Mouse (Mus musculus): ENCODE data around the gene Scgb1b18.
"Not testable (repeated sequence)": the region's sequence is repeated elsewhere in the genome, so short reads cannot be mapped to it uniquely, and the experiment has no call there.

The Scgb1b18 gene

DNA sequence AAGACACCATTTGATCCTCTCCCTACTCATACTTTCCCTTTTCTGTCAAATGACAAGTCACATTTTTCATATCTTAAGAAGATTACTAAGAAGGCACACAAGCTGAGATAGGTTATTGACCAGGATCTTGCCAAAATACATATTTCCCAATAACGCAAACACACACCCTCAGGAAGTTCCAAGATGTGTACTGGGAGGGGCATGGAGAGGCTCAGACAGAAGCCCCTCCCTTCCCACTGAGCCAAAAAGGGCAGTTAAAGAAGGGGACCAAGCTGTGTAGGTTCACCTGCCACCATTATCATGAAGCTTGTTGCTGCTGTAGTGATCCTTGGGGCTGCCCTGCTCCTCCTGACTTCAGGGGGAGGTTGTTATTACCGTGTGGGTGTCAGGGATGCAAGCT lies at the start of gene Scgb1b18:
TSS of gene Scgb1b18 (plus strand) at position 301 of the 400 bp plus-strand sequence.
- not testable (repeated sequence) for DNase-seq (ENCODE audit: low spot score)

DNA sequence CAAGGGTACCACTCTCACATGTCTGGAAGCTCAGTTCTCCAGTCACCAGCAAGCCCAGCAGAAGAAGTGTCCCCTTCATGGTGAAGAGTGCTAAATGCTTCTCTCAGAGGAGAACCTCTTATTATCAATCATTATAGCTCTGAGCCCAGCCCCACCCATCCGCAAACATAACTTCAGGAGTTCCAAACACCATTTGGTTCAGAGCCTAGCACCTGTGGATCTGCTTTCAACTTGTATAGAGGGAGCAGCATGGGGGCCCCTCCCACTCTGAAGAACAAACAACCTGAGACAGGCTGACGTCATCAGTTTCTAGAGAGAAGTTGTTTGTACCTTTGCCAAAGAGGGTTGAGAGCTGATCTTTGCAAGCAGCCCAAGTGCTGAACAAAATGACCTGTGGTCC lies 11.6 kb upstream of the Scgb1b18 start, which contains the start of gene Scgb2b18:
TSS of gene Scgb2b18 (minus strand) at position 101 of the 400 bp plus-strand sequence.
- DNase-seq (ENCODE audit: low spot score), result not testable (repeated sequence)

Measured in lung, postnatal 25 days (tissue).